Comparison of ENCODE assay signal across 25 mouse cellular contexts in genomic region chr7:75355521-75355920, GRCm38 (mm10). TPM values are rescaled to one million over a fixed set of nuclear protein-coding genes. Genes with fewer than 3 reads are reported as not detected.
A peak's percentile ranks its signal among the peaks of the same experiment; 100 is the strongest.
DNase-seq lines count a peak whose midpoint lies in the region; TF ChIP-seq lines count a peak whose summit lies in the region.
"Had no signal": no experiment of that assay in that cellular context is flagged by ENCODE, and none has a peak within 500 bp of the region (broad histone marks: within the 10 kb centered on the region; RNA-seq: fewer than 3 reads in every experiment).

No protein-coding gene starts in this region.

- DNase-seq in brain, adult 2 months (ENCODE audit: low read depth, low spot score): peak; percentile 68
- peak; percentile 63 to 71 for DNase-seq in cerebellum, adult 18-20 months
- DNase-seq in cerebellum, adult 9-10 months: peak; percentile 77
- DNase-seq in cerebellum, postnatal 14 days: peak; percentile 76 to 85
- no peak for DNase-seq in thymus, adult 18-20 months
- DNase-seq in layer of hippocampus, postnatal 25 days (ENCODE audit: extremely low spot score in 1 of 2, low spot score in 1 of 2): no peak
- DNase-seq in lung, adult 2 months: no peak
- no peak for DNase-seq in gastrocnemius, postnatal 36 days
- DNase-seq: adrenal gland, adult 2 months; adrenal gland, postnatal 14 days; gastrocnemius, adult 2 months; gastrocnemius, postnatal 14 days; heart, adult 18-20 months; heart, postnatal 10 days; heart, postnatal 36 days; kidney, adult 11 months had no signal

- WGBS in lung, adult 2 months: 54% methylated on average over 2 of the region's 2 CpGs

- no peak for TF ChIP-seq CTCF in lung, adult 2 months (IDR thresholded peaks at IDR 0.05; ENCODE audit: insufficient read depth, low read length)

- no peak for TF ChIP-seq POLR2A in lung, adult 2 months (IDR thresholded peaks at IDR 0.05; ENCODE audit: borderline replicate concordance, extremely low read depth, low read depth, low read length)

- no peaks in the 10 kb centered on the region; the same call in 1 of the 2 replicates for H3K4me1 ChIP-seq in lung, adult 2 months (ENCODE audit: control insufficient read depth, insufficient read depth, low read length)
- H3K4me1 ChIP-seq: forebrain, embryonic 10.5 days; forebrain, embryonic 13.5 days; heart, embryonic 12.5 days; heart, embryonic 15.5 days; hindbrain, embryonic 10.5 days; hindbrain, embryonic 13.5 days; intestine, embryonic 15.5 days had no signal

- intact Hi-C loops in gastrocnemius, postnatal 36 days (cut with DNase I): no loop called here

- no peak overlapping the region for H3K4me3 ChIP-seq in lung, adult 2 months (replicated peaks; ENCODE audit: extremely low read depth, low read depth, low read length)
- H3K4me3 ChIP-seq: forebrain, embryonic 10.5 days; forebrain, embryonic 13.5 days; gastrocnemius, adult 2 months; heart, embryonic 12.5 days; heart, embryonic 15.5 days; hindbrain, embryonic 10.5 days; hindbrain, embryonic 13.5 days; intestine, embryonic 15.5 days had no signal

RNA-seq across cellular contexts. Expression of gene Sv2b, which starts 46.5 kb away (rescaled TPM):
- total RNA-seq in layer of hippocampus, postnatal 25 days (2021): 100 to 1,000 TPM; 289 to 325 TPM
- 0.08 and 0.28 TPM in 2 replicates for polyA plus RNA-seq in lung, adult 2 months (2012; rRNA removed)
- under 1 TPM; 0.44 to 0.46 TPM for total RNA-seq in gastrocnemius, postnatal 36 days (2021)
- total RNA-seq: MEL had no signal
- polyA plus RNA-seq: CD4-positive, CD25-positive, alpha-beta regulatory T cell, adult 4 months had no signal

Comparison
In these comparisons a context has a peak if more than half of its experiments do, and no peak if none do; other contexts are left out.
1. DNase-seq: peak in brain, adult 2 months (single experiment), cerebellum, adult 18-20 months (2 of 2), cerebellum, adult 9-10 months (single experiment) and cerebellum, postnatal 14 days (2 of 2); none in thymus, adult 18-20 months (0 of 2), layer of hippocampus, postnatal 25 days (0 of 2), lung, adult 2 months (single experiment) and gastrocnemius, postnatal 36 days (0 of 2).
2. RNA of gene Sv2b, which starts 46.5 kb away (total RNA-seq): 289 to 325 TPM in layer of hippocampus, postnatal 25 days; 0.44 to 0.46 TPM in gastrocnemius, postnatal 36 days; every median in the first group is over 100 times any median in the second.